Mouse (Mus musculus) heart, postnatal 25 days (tissue): ENCODE results near the gene Rbms3. TPM values are rescaled to one million over a fixed set of nuclear protein-coding genes. Genes with fewer than 3 reads are reported as not detected.

ENCODE experiments used
- DNase-seq: peaks from one replicate; pipeline ENCODE4 v3.0.0; 2022; ENCODE audit warnings: low spot score
- intact Hi-C: fragments of 180-260 bp; cut with DNase I; formaldehyde crosslinking; loops from one replicate; pipeline ENCODE4 v1.15.1; 2025
- total RNA-seq, 2 experiments: library from RNA; stranded (reverse); gene quantifications; 2 replicates each; pipeline ENCODE4 v1.2.3; 2021

The Rbms3 gene
- total RNA-seq, result 10 to 100 TPM; 12.5 to 12.7 TPM

GRCm38 (mm10) chr9:117629771-117630170, at the start of gene Rbms3:
Gene Rbms3, minus strand, starts transcription at chr9:117629913.
- intact Hi-C loops, result no loop called here
- DNase-seq, result no peak

- DNase-seq, result no peak
- intact Hi-C loops, result no loop called here
These were observed 43.6 kb upstream of the Rbms3 start for GRCm38 (mm10) chr9:117673311-117673710.

GRCm38 (mm10) chr9:117654626-117655025, 24.9 kb upstream of the Rbms3 start:
- DNase-seq, result no peak

GRCm38 (mm10) chr9:117653641-117654040, 23.9 kb upstream of the Rbms3 start:
- intact Hi-C loops, result no loop called here
- no peak for DNase-seq

More at GRCm38 (mm10) chr9:117654626-117655025, 24.9 kb upstream of the Rbms3 start:
- intact Hi-C loops, result no loop called here

GRCm38 (mm10) chr9:117646131-117646530, 16.4 kb upstream of the Rbms3 start:
- no peak for DNase-seq
- intact Hi-C loops, result no loop called here

GRCm38 (mm10) chr9:117641090-117641782, 11.5 kb upstream of the Rbms3 start:
- intact Hi-C loops, result no loop called here
- DNase-seq, result no peak

GRCm38 (mm10) chr9:117638623-117639185, 9.0 kb upstream of the Rbms3 start:
- intact Hi-C loops, result no loop called here
- no peak for DNase-seq

- no peak for DNase-seq
- intact Hi-C loops, result no loop called here
These were observed 6.8 kb upstream of the Rbms3 start for GRCm38 (mm10) chr9:117636492-117636891.

- intact Hi-C loops, result no loop called here
- no peak for DNase-seq
These were observed 2.5 kb downstream of the Rbms3 start for GRCm38 (mm10) chr9:117627173-117627572.

- no peak for DNase-seq
- intact Hi-C loops, result no loop called here
These were observed 28.9 kb downstream of the Rbms3 start for GRCm38 (mm10) chr9:117600781-117601180.

- intact Hi-C loops, result no loop called here
These were observed 30.4 kb downstream of the Rbms3 start for GRCm38 (mm10) chr9:117599341-117599740.

GRCm38 (mm10) chr9:117596162-117596561, 33.6 kb downstream of the Rbms3 start:
- no peak for DNase-seq
- intact Hi-C loops, result no loop called here

More at GRCm38 (mm10) chr9:117599341-117599740, 30.4 kb downstream of the Rbms3 start:
- no peak for DNase-seq

- DNase-seq, result no peak
- intact Hi-C loops, result no loop called here
These were observed 44.4 kb downstream of the Rbms3 start for GRCm38 (mm10) chr9:117585345-117585744.

GRCm38 (mm10) chr9:117583638-117584037, 46.1 kb downstream of the Rbms3 start:
- intact Hi-C loops, result no loop called here
- no peak for DNase-seq

GRCm38 (mm10) chr9:117582591-117582990, 47.1 kb downstream of the Rbms3 start:
- DNase-seq, result no peak
- intact Hi-C loops, result no loop called here

- DNase-seq, result no peak
- intact Hi-C loops, result no loop called here
These were observed 58.4 kb downstream of the Rbms3 start for GRCm38 (mm10) chr9:117571186-117571855.

- intact Hi-C loops, result no loop called here
- no peak for DNase-seq
These were observed 59.4 kb downstream of the Rbms3 start for GRCm38 (mm10) chr9:117570240-117570821.

- no peak for DNase-seq
- intact Hi-C loops, result no loop called here
These were observed 63.4 kb downstream of the Rbms3 start for GRCm38 (mm10) chr9:117566293-117566692.

- intact Hi-C loops, result no loop called here
- no peak for DNase-seq
These were observed 71.2 kb downstream of the Rbms3 start for GRCm38 (mm10) chr9:117558562-117558961.

GRCm38 (mm10) chr9:117554356-117554755, 75.4 kb downstream of the Rbms3 start:
- DNase-seq, result no peak
- intact Hi-C loops, result no loop called here

GRCm38 (mm10) chr9:117529281-117529680, 100.4 kb downstream of the Rbms3 start:
- intact Hi-C loops, result no loop called here
- DNase-seq, result no peak
